Mouse (Mus musculus): ENCODE measurements around the gene Snrpa1. TPM values are rescaled to one million over a fixed set of nuclear protein-coding genes. Genes with fewer than 3 reads are reported as not detected.

The Snrpa1 gene
- polyA plus RNA-seq, 1 experiment: 7.2 TPM

DNA sequence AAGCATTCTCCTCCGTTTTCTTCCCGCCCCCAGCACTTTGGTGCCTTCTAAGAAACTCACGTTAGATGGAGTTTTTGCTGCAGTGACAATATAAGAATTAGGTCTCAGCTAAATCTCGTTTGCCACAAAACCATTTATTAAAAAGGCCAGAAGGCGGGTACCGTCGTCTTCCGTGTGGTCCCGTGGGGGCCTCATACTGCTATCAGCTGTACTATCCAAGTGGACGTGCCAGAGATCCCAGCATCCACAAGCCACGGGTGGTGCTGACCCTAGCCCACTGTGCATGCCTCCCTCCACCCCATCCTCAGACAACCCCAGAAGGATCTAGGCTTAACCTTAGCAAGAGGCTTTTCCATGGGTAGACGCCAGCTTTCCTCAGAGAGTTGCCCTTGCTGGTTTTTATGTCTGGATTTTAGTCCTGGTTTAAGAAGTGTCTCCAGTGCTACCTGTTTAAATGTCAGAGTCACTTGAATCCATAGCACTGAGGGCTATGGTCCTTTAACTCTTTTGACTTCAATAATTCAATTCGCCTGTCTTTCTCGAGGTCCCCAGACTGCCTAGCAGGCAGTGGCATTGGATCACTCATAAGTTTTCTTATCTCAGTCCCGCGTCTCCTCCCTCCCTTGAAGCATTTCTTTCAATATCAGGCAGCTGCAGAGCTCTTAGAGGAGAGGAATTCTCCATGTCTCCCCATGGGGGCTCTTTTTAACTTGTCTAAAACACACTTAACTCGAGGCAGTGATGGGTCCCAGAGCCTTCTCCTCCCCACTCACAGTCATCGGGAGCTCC lies 18.6 kb upstream of the Snrpa1 start:
- H3K36me3 ChIP-seq (ENCODE audit: control insufficient read depth, insufficient read depth, low read length): no peaks in the 10 kb centered on the region
- 83% methylated on average over 18 of the region's 18 CpGs for WGBS
- H3K4me3 ChIP-seq (ENCODE audit: extremely low read depth, insufficient read depth, insufficient read length): no peak overlapping the region
- H3K27ac ChIP-seq (ENCODE audit: insufficient read depth, low read length): no peak overlapping the region
- H3K4me1 ChIP-seq (ENCODE audit: control insufficient read depth, insufficient read depth, insufficient read length): no peaks in the 10 kb centered on the region
- no peaks in the 10 kb centered on the region for H3K27me3 ChIP-seq (ENCODE audit: control insufficient read depth, insufficient read depth, low read length)
- TF ChIP-seq CTCF (IDR thresholded peaks at IDR 0.05; ENCODE audit: extremely low read depth, insufficient read depth, insufficient read length, insufficient replicate concordance): no peak
- TF ChIP-seq POLR2A (IDR thresholded peaks at IDR 0.05; ENCODE audit: low read depth, low read length): no peak
- DNase-seq (ENCODE audit: low read depth in 1 of 2, low spot score in 2 of 2): no peak

DNA sequence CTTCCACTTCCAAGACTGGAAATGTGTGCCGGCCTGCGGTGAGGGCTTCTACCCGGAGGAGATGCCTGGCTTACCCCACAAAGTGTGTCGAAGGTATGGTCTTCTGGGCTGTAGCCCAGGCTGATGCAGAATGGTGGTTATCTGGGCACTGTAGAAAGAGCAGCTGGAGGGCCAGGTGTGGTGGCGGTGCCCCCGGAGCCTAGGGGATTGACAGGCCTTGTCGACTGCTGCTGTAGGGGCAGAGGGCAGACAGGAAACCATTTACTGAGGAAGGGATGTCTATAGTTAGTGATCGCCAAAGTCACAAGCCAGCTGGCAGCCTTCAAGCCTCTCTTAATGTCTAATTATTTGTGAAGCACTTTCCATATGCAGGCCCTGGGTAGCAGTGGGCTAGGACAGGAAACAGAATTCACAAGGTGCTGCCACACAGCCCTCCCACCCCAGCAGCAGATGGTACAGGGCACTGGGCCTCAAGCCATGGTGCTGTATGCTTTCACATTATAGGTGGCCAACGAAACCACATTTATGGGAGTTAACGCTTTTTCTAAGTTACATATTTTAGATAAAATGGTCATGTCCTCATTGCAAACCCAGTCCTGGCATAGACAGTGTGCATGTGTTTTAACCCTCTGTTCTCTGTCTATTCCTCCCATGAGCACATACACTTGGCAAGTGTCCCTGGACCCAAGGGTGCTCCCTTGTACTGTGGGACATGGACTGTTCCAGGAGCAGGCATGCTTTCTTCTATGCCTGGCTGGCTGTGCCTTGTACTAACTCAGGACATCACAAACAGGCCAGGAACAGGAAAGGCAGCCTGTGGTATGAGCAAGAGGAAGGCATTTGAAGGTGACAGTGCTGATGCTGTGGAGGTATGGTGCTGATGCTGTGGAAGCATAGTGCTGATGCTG lies 15.0 kb upstream of the Snrpa1 start, which contains the start of gene Gm45213:
Gm45213 (plus strand) TSS at position 51 of the 908 bp plus-strand sequence.
- Histone ChIP-seq H3K4me3 (ENCODE audit: extremely low read depth, insufficient read depth, insufficient read length) (no peak within 1 kb of the TSS), H3K4me1 (ENCODE audit: control insufficient read depth, insufficient read depth, insufficient read length) (no peaks in the 10 kb centered on the region), H3K27me3 (ENCODE audit: control insufficient read depth, insufficient read depth, low read length) (no peaks in the 10 kb centered on the region), H3K36me3 (ENCODE audit: control insufficient read depth, insufficient read depth, low read length) (no peaks in the 10 kb centered on the region), H3K27ac (ENCODE audit: insufficient read depth, low read length) (no peak within 1 kb of the TSS)
- no peak for DNase-seq (ENCODE audit: low read depth in 1 of 2, low spot score in 2 of 2)
- TF ChIP-seq POLR2A (IDR thresholded peaks at IDR 0.05; ENCODE audit: low read depth, low read length) (no peak), CTCF (IDR thresholded peaks at IDR 0.05; ENCODE audit: extremely low read depth, insufficient read depth, insufficient read length, insufficient replicate concordance) (no peak)
- 27% methylated on average over 10 of the region's 10 CpGs for WGBS

DNA sequence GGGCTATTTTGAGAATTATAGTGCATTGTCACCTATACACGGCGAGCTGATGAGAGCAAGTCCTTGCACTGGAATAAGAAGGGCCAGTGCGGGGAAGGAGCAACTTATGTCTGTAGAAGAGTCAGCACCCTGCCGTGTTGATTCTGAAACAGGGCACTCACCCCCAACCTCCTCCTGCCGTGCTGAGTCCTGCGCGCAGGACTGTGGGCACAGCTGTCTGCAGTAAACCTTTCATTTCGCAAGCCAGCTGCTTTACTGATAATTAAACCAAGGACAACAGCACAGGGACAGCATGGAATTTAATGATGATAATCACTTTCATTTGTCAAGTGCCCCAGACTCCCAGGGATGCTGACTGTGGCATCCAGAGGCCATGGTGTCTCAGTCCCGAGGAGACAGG lies 14.2 kb upstream of the Snrpa1 start:
- TF ChIP-seq POLR2A (IDR thresholded peaks at IDR 0.05; ENCODE audit: low read depth, low read length): no peak
- TF ChIP-seq CTCF (IDR thresholded peaks at IDR 0.05; ENCODE audit: extremely low read depth, insufficient read depth, insufficient read length, insufficient replicate concordance): no peak
- Histone ChIP-seq H3K27me3 (ENCODE audit: control insufficient read depth, insufficient read depth, low read length) (no peaks in the 10 kb centered on the region), H3K27ac (ENCODE audit: insufficient read depth, low read length) (no peak overlapping the region), H3K4me3 (ENCODE audit: extremely low read depth, insufficient read depth, insufficient read length) (no peak overlapping the region), H3K4me1 (ENCODE audit: control insufficient read depth, insufficient read depth, insufficient read length) (no peaks in the 10 kb centered on the region), H3K36me3 (ENCODE audit: control insufficient read depth, insufficient read depth, low read length) (no peaks in the 10 kb centered on the region)
- 61% methylated on average over 9 of the region's 9 CpGs for WGBS
- no peak for DNase-seq (ENCODE audit: low read depth in 1 of 2, low spot score in 2 of 2)

DNA sequence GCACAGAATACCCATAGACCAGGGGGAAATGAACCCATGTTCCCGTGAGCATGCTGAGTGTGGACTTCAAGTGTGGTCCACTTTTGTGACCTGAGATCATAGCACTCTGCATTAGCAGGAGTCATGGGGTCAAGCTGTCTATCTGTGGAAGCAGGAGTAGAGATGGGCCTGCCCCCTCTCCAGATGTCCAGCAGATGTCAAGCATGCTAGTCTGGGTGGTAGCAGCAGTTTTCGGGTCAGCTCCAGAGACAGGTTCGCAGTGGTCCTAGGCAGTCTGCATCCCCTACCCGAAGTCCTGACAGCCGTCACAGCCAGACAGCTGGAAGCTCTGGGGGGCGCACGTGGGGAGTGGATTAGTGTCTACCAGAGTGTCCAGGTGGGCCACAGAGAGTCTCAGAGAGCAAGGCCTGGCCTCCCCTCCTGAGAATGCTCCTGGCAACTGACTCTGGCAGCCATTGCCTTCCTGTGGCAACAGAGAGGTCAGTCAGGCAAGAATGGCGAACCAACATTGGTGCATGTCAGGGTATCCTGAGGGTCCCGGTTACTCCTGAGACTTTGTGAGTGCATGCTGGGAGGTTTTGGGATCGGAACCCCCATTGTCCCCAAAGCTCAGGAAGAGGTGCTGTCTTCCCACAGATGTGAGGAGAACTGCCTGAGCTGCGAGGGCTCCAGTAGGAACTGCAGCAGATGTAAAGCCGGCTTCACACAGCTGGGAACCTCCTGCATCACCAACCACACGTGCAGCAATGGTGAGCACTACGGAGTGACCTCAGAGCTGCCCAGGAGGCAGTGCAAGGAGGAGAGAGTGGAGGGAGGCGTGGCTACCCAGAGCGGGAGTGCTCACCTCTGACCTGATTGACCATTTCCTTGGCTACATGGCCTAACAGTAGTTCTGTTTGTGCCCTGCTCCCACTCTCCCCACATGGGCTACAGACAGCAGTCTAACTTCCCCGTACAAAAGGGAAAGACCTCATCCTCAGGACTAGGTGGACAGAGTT lies 11.6 kb upstream of the Snrpa1 start:
- H3K4me3 ChIP-seq (ENCODE audit: extremely low read depth, insufficient read depth, insufficient read length): no peak overlapping the region
- H3K27ac ChIP-seq (ENCODE audit: insufficient read depth, low read length): no peak overlapping the region
- H3K27me3 ChIP-seq (ENCODE audit: control insufficient read depth, insufficient read depth, low read length): no peaks in the 10 kb centered on the region
- DNase-seq (ENCODE audit: low read depth in 1 of 2, low spot score in 2 of 2): no peak
- TF ChIP-seq POLR2A (IDR thresholded peaks at IDR 0.05; ENCODE audit: low read depth, low read length) (no peak), CTCF (IDR thresholded peaks at IDR 0.05; ENCODE audit: extremely low read depth, insufficient read depth, insufficient read length, insufficient replicate concordance) (no peak)
- no peaks in the 10 kb centered on the region for H3K4me1 ChIP-seq (ENCODE audit: control insufficient read depth, insufficient read depth, insufficient read length)
- H3K36me3 ChIP-seq (ENCODE audit: control insufficient read depth, insufficient read depth, low read length): no peaks in the 10 kb centered on the region
- 84% methylated on average over 17 of the region's 17 CpGs for WGBS

DNA sequence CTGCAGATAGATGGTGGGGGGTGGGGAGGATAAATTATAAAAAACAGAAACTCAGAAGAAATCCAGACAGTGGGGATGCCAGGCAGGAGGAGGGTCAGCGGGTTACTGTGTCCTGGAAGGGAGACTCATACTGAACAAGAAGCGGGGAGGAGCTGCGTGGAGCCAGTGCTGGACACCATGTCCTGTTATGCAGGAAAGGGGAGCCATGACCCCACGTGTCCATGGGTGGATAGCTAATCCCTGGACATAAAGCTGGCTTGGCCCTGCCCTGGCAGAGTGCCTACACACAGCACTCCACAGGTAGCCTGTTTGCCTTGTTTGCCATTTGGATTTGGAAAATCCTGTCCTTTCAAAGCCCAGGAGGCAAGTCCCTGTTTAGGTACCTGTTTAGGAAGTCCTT lies 10.8 kb upstream of the Snrpa1 start:
- DNase-seq (ENCODE audit: low read depth in 1 of 2, low spot score in 2 of 2): no peak
- 87% methylated on average over 4 of the region's 4 CpGs for WGBS
- Histone ChIP-seq H3K36me3 (ENCODE audit: control insufficient read depth, insufficient read depth, low read length) (no peaks in the 10 kb centered on the region), H3K27me3 (ENCODE audit: control insufficient read depth, insufficient read depth, low read length) (no peaks in the 10 kb centered on the region), H3K4me3 (ENCODE audit: extremely low read depth, insufficient read depth, insufficient read length) (no peak overlapping the region), H3K4me1 (ENCODE audit: control insufficient read depth, insufficient read depth, insufficient read length) (no peaks in the 10 kb centered on the region), H3K27ac (ENCODE audit: insufficient read depth, low read length) (no peak overlapping the region)
- TF ChIP-seq POLR2A (IDR thresholded peaks at IDR 0.05; ENCODE audit: low read depth, low read length) (no peak), CTCF (IDR thresholded peaks at IDR 0.05; ENCODE audit: extremely low read depth, insufficient read depth, insufficient read length, insufficient replicate concordance) (no peak)
